Mouse (Mus musculus): ENCODE data around the gene Stk24.

DNA sequence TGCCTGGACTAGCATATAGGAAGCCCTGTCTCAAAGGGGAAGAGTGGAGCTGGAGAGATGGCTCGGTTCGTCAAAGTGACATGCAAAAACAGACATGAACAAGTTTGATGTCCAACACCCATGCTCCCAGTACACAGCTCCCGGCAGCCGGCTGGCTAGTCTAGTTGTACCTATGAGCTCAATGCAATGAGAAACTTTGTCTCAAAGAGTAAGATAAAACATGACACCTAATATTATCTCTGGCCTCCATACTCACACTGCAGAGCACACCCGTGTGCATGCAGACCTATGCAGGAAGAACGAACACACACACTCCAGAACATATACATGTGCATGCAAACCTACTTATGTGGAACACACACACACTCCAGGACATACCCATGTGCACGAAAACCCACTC lies 15.5 kb downstream of the Stk24 start:
- TF ChIP-seq CTCF (IDR thresholded peaks at IDR 0.05) = no peak
- no peak for TF ChIP-seq EP300 (IDR thresholded peaks at IDR 0.05)
